Mouse (Mus musculus): ENCODE data around the gene Hoxa4. TPM values are rescaled to one million over a fixed set of nuclear protein-coding genes. Genes with fewer than 3 reads are reported as not detected.
A peak's percentile ranks its signal among the peaks of the same experiment; 100 is the strongest.

Gene Hoxa4
- total and polyA plus RNA-seq, 3 experiments = 0.19 TPM; not detected in 2

DNA sequence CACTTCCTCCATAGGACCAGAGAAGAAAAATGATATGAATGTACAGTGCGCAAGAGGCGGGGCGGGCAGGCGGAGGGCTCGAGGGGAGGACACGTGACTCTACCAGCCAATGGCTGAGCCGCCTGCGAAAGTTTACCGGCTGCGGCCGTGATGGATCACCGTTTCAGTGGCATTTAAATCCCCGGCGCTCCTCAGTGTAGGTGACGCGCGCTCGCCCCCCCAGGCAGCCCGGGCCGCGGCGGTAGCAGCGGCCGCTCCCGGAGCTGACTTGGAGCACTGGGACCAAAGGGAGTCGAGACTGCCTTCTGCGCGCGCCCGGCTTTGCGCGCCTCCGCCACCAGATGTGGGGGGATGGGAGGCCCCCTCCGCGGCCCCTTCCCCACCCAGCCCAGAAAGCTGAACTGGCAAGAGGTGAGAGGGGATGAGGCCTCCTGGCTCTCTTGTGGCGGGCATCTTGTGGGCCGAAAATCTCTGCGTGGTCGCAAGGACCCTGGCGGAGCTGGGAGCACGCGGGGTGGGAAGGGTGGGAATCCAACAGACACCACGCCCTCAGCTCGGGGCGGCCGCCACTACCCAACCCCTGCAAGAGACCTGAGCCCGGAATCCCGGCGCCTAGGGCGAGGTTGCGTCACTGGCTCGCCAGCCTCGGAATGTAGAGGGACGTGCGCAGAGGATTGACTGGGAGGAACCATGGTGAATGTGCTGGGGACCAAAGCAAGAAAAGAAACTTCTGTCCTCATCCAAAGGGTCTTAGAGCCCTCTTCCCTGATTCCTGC lies 33.1 kb downstream of the Hoxa4 start, which contains the start of gene Hoxa1:
Gene Hoxa1, minus strand, starts transcription at position 42 of the 776 bp plus-strand sequence.
- dilution Hi-C loops (cut with MboI; ENCODE audit: extremely low pct_ligation_motif_present, extremely low pct_unique_long_range_greater_than_20kb, low sequenced_read_pairs) = no loop called here

More for the DNA sequence above, 33.1 kb downstream of the Hoxa4 start, which contains the start of gene Hoxa1:
- Histone ChIP-seq H3K27ac (ENCODE audit: insufficient read depth, low read depth) (peak within 1 kb of the TSS; percentile 39; the same call in 1 of the 2 replicates), H3K4me1 (ENCODE audit: control insufficient read depth in 1 of 2, insufficient read depth in 2 of 2) (peaks cover 2 to 17% of the 10 kb centered on the region in 2 experiments; a peak in 3 of 4 replicates), H3K9ac (ENCODE audit: insufficient read depth, low read depth) (peak within 1 kb of the TSS; percentile 96), H3K79me2 (replicated peaks; ENCODE audit: control insufficient read depth, extremely low read depth, insufficient read depth, poor library complexity, severe bottlenecking) (peaks cover 7% of the 10 kb centered on the region; the same call in 1 of the 2 replicates), H3K27me3 (replicated peaks) (no peaks in the 10 kb centered on the region), H3K4me2 (ENCODE audit: insufficient read depth, low read depth, poor library complexity, severe bottlenecking) (peak within 1 kb of the TSS; percentile 95), H3K36me3 (replicated peaks in 1 of 2; ENCODE audit: control insufficient read depth in 1 of 2, insufficient read depth in 1 of 2, low read length in 1 of 2) (peaks cover 4 to 25% of the 10 kb centered on the region in 2 experiments), H3K9me3 (replicated peaks; ENCODE audit: low read length) (no peaks in the 10 kb centered on the region), H3K4me3 (replicated peaks in 1 of 3; ENCODE audit: low read depth in 2 of 3, low read length in 2 of 3, poor library complexity in 1 of 3) (peak within 1 kb of the TSS; percentile 83 to 92 (median 88))
- peak; percentile 90 for DNase-seq (ENCODE audit: extremely low read depth)
- TF ChIP-seq PAX5 (IDR thresholded peaks at IDR 0.05; ENCODE audit: low read length) = no peak
- no peak for TF ChIP-seq ZNF384 (IDR thresholded peaks at IDR 0.05; ENCODE audit: low read depth, low read length)
- TF ChIP-seq ZC3H11A (IDR thresholded peaks at IDR 0.05; ENCODE audit: low read depth, low read length) = no peak
- TF ChIP-seq NRF1 (IDR thresholded peaks at IDR 0.05; ENCODE audit: low read depth, low read length) = peak; percentile 66
- TF ChIP-seq MAZ (IDR thresholded peaks at IDR 0.05; ENCODE audit: low read depth, low read length) = 0 out of 2 replicates have a peak, but pooled peaks have one; percentile 79
- no peak for TF ChIP-seq POLR2AphosphoS2 (IDR thresholded peaks at IDR 0.05; ENCODE audit: low read depth, low read length)
- no peak for TF ChIP-seq KAT2A (IDR thresholded peaks at IDR 0.05; ENCODE audit: insufficient replicate concordance, low read length)
- peak; percentile 14; the same call in 1 of the 2 replicates for TF ChIP-seq MXI1 (IDR thresholded peaks at IDR 0.05; ENCODE audit: low read depth, low read length)
- TF ChIP-seq TCF12 (IDR thresholded peaks at IDR 0.05; ENCODE audit: low read depth, low read length) = peak; percentile 59
- TF ChIP-seq MYC (IDR thresholded peaks at IDR 0.05; ENCODE audit: low read depth, low read length) = no peak
- TF ChIP-seq JUND (conservative IDR thresholded peaks at IDR 0.05; ENCODE audit: low read depth, low read length) = no peak
- no peak for TF ChIP-seq CHD1 (IDR thresholded peaks at IDR 0.05; ENCODE audit: low read depth, low read length)
- peak; percentile 68; the same call in 1 of the 2 replicates for TF ChIP-seq TBP (conservative IDR thresholded peaks at IDR 0.05; ENCODE audit: low read depth, low read length)
- TF ChIP-seq MAX (IDR thresholded peaks at IDR 0.05; ENCODE audit: low read length) = peak; percentile 94
- TF ChIP-seq UBTF (IDR thresholded peaks at IDR 0.05; ENCODE audit: low read depth, low read length) = no peak
- 0 out of 2 replicates have a peak, but pooled peaks have one; percentile 34 for TF ChIP-seq NELFE (IDR thresholded peaks at IDR 0.05; ENCODE audit: low read depth, low read length)
- no peak for TF ChIP-seq JUN (IDR thresholded peaks at IDR 0.05; ENCODE audit: insufficient read depth, low read depth, low read length)
- TF ChIP-seq GABPA (IDR thresholded peaks at IDR 0.05; ENCODE audit: insufficient replicate concordance, low read depth, low read length) = no peak
- peak; percentile 96 for TF ChIP-seq USF1 (IDR thresholded peaks at IDR 0.05; ENCODE audit: low read depth, low read length)
- no peak for TF ChIP-seq RCOR1 (conservative IDR thresholded peaks at IDR 0.05; ENCODE audit: low read depth, low read length)
- no peak for TF ChIP-seq MAFK (IDR thresholded peaks at IDR 0.05; ENCODE audit: insufficient replicate concordance, low read length)
- TF ChIP-seq POLR2A (IDR thresholded peaks at IDR 0.05; ENCODE audit: low read depth, low read length) = peak; percentile 65
- no peak for TF ChIP-seq E2F4 (IDR thresholded peaks at IDR 0.05; ENCODE audit: insufficient replicate concordance, low read depth, low read length)
- no peak for TF ChIP-seq IRF4 (IDR thresholded peaks at IDR 0.05; ENCODE audit: low read depth, low read length)
- no peak for TF ChIP-seq MEF2A (IDR thresholded peaks at IDR 0.05; ENCODE audit: borderline replicate concordance, low read depth, low read length)
- no peak for TF ChIP-seq ETS1 (conservative IDR thresholded peaks at IDR 0.05; ENCODE audit: low read depth, low read length)
- 0 out of 2 replicates have a peak, but pooled peaks have one; percentile 16 for TF ChIP-seq HCFC1 (IDR thresholded peaks at IDR 0.05; ENCODE audit: low read depth, low read length)
- TF ChIP-seq SIN3A (IDR thresholded peaks at IDR 0.05; ENCODE audit: low read length) = peak; percentile 43; the same call in 1 of the 2 replicates
- TF ChIP-seq BHLHE40 (IDR thresholded peaks at IDR 0.05; ENCODE audit: low read depth, low read length) = peak; percentile 69
- TF ChIP-seq ZMIZ1 (IDR thresholded peaks at IDR 0.05; ENCODE audit: low read depth, low read length) = no peak; the same call in 1 of the 2 replicates
- TF ChIP-seq ZKSCAN1 (IDR thresholded peaks at IDR 0.05; ENCODE audit: borderline replicate concordance, low read depth, low read length) = no peak
- TF ChIP-seq ELF1 (IDR thresholded peaks at IDR 0.05; ENCODE audit: low read depth, low read length) = 0 out of 2 replicates have a peak, but pooled peaks have one; percentile 31
- TF ChIP-seq RAD21 (IDR thresholded peaks at IDR 0.05; ENCODE audit: low read depth, low read length) = no peak
- peak; percentile 90 for TF ChIP-seq USF2 (conservative IDR thresholded peaks at IDR 0.05; ENCODE audit: low read depth, low read length)
- TF ChIP-seq EP300 (IDR thresholded peaks at IDR 0.05; ENCODE audit: low read length) = no peak
- TF ChIP-seq CTCF (conservative IDR thresholded peaks at IDR 0.05 in 1 of 2, IDR thresholded peaks at IDR 0.05 in 1 of 2; ENCODE audit: low read depth in 2 of 2, low read length in 2 of 2) = no peak
- TF ChIP-seq SMC3 (IDR thresholded peaks at IDR 0.05; ENCODE audit: low read depth, low read length) = no peak
- no peak for TF ChIP-seq CHD2 (IDR thresholded peaks at IDR 0.05; ENCODE audit: low read length)
- in situ Hi-C loops (cut with MboI; ENCODE audit: low pct_ligation_motif_present, low pct_unique_long_range_greater_than_20kb, low sequenced_read_pairs) = no loop called here

All from CH12.LX (cell line).